Mouse (Mus musculus): ENCODE results near the gene Mical3.

DNA sequence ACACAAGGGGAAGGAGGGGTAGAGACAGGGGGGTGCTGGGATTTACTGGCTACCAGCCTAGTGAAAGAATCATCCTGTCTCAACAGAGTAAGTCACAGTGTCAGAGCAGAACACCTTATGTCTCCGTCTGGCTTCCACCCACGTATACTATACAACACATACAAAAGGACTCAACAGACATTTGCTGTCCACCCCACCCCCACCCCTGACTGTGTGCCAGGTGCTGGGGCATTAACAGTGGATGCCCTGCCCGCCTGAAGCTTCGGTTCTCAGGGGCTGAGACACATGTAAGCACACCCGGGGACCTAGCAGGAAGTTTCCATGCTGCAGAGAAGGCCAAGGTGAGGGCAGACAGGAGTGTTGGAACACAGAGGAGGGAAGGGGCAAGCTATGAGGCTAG is 52.6 kb downstream of the Mical3 start:
- TF ChIP-seq CTCF (IDR thresholded peaks at IDR 0.05; ENCODE audit: low read depth), result no peak
- TF ChIP-seq EP300 (IDR thresholded peaks at IDR 0.05; ENCODE audit: low read depth), result no peak

Data from heart, postnatal 0 days (tissue).